Mouse (Mus musculus) testis, adult 2 months (tissue): ENCODE data around the gene Gm14214.

Source experiments
- CTCF ChIP-seq: fragments of 200-500 bp; IDR thresholded peaks from 2 replicates; pipeline ENCODE4 v1.5.1; 2012; ENCODE audit warnings: low read depth, mild to moderate bottlenecking, inconsistent platforms, low read length, moderate library complexity; ENCODE audit not compliant: control insufficient read depth, insufficient read depth, insufficient replicate concordance
- POLR2A ChIP-seq: fragments of 200-500 bp; IDR thresholded peaks from 2 replicates; pipeline ENCODE4 v1.6.1; 2012; ENCODE audit warnings: low read depth, mild to moderate bottlenecking, inconsistent platforms, low read length, moderate library complexity; ENCODE audit not compliant: control insufficient read depth

- TF ChIP-seq POLR2A (no peak), CTCF (no peak)
Measured at GRCm38 (mm10) chr2:154782361-154782760, 12.5 kb upstream of the Gm14214 start.
